ENCODE assay signal across 20 mouse cellular contexts in the genomic region with DNA sequence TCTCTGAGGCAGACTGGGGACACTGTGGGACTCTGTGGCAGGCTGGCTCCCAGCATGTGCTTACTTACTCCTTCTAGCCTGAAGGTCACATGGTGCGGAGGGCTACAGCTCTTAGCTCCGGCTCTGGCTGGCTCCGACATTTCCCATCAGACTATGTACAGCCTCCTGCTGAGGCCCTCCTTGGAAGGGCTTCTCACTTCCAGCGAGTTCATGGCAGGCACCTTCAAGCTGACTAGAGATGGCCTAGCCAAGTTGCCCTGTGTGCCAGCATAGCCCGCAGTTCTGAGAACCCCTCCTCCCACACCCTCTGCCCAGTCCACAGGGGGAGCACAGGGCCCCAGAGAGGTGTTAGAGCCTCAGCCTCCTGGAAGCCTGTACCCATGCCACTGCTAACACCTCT. TPM values are rescaled to one million over a fixed set of nuclear protein-coding genes. Genes with fewer than 3 reads are reported as not detected.
DNase-seq lines count a peak whose midpoint lies in the region; TF ChIP-seq lines count a peak whose summit lies in the region.
"Had no signal": no experiment of that assay in that cellular context is flagged by ENCODE, and none has a peak within 500 bp of the region (broad histone marks: within the 10 kb centered on the region; RNA-seq: fewer than 3 reads in every experiment).

No protein-coding gene starts in this region.

- DNase-seq in gastrocnemius, adult 2 months = peak; percentile 43
- DNase-seq in gastrocnemius, adult 8-10 months (ENCODE audit: low spot score in 2 of 2) = no peak
- peak; percentile 50 for DNase-seq in left cerebral cortex, postnatal 4 days
- no peak for DNase-seq in left cerebral cortex, adult 8-10 months (ENCODE audit: low spot score in 2 of 2)
- peak; percentile 34 for DNase-seq in cerebellum, adult 11 months
- peak; percentile 51 to 58 for DNase-seq in cerebellum, postnatal 36 days
- no peak for DNase-seq in kidney, postnatal 4 days
- no peak for DNase-seq in liver
- DNase-seq: adrenal gland, postnatal 36 days; B cell, adult 2 months; gastrocnemius, postnatal 36 days; lung, adult 18-20 months; right cerebral cortex, adult 18-20 months had no signal

- intact Hi-C loops in gastrocnemius, adult 2 months (cut with DNase I) = no loop called here
- intact Hi-C loops in left cerebral cortex, postnatal 4 days (cut with DNase I) = no loop called here

- H3K4me3 ChIP-seq in gastrocnemius, adult 2 months = no peak overlapping the region
- H3K4me3 ChIP-seq: embryonic facial prominence, embryonic 15.5 days; limb, embryonic 13.5 days; neural tube, embryonic 15.5 days had no signal

- no peak overlapping the region for H3K27ac ChIP-seq in gastrocnemius, adult 2 months
- H3K27ac ChIP-seq: embryonic facial prominence, embryonic 15.5 days; limb, embryonic 13.5 days; macrophage; neural tube, embryonic 15.5 days had no signal

- no peak for TF ChIP-seq CTCF in gastrocnemius, adult 2 months (IDR thresholded peaks at IDR 0.05)

RNA-seq across cellular contexts. Expression of gene Trim29, which starts 19.8 kb away (rescaled TPM):
- not detected for total RNA-seq in gastrocnemius, adult 2 months (2021)
- total RNA-seq in gastrocnemius, adult 8-10 months (2022) = not detected
- not detected for total RNA-seq in left cerebral cortex, postnatal 4 days (2021)
- total RNA-seq in left cerebral cortex, adult 8-10 months (2022) = under 1 TPM in 2 of 4 experiments, not detected in 2; 0.27 to 0.42 TPM
- total RNA-seq: common myeloid progenitor, adult 5-6 weeks; G1E; monocyte, adult 5-6 weeks had no signal

Comparison
In these comparisons a context has a peak if more than half of its experiments do, and no peak if none do; other contexts are left out.
1. DNase-seq: peak in gastrocnemius, adult 2 months (single experiment), left cerebral cortex, postnatal 4 days (single experiment), cerebellum, adult 11 months (single experiment) and cerebellum, postnatal 36 days (2 of 2); none in gastrocnemius, adult 8-10 months (0 of 2), left cerebral cortex, adult 8-10 months (0 of 2), kidney, postnatal 4 days (0 of 2) and liver (single experiment).